Mouse (Mus musculus): ENCODE measurements around the gene Tmem106c. TPM values are rescaled to one million over a fixed set of nuclear protein-coding genes. Genes with fewer than 3 reads are reported as not detected.

Gene Tmem106c
- polyA plus RNA-seq, 1 experiment from 2014 or later, result 33.1 TPM

GRCm38 (mm10) chr15:98019047-98019446, 55.0 kb downstream of the Tmem106c start:
- Histone ChIP-seq H3K9me3 (ENCODE audit: control insufficient read depth, low read length) (no peaks in the 10 kb centered on the region), H3K4me2 (replicated peaks; ENCODE audit: low read depth) (no peak overlapping the region), H3K36me3 (ENCODE audit: control insufficient read depth, insufficient read depth, low read length) (no peaks in the 10 kb centered on the region), H3K27ac (replicated peaks) (no peak overlapping the region), H3K27me3 (ENCODE audit: control insufficient read depth, insufficient read depth, low read length) (no peaks in the 10 kb centered on the region), H3K9ac (ENCODE audit: low read length) (no peak overlapping the region), H3K4me1 (replicated peaks; ENCODE audit: control insufficient read depth, insufficient read depth) (no peaks in the 10 kb centered on the region), H3K4me3 (ENCODE audit: low read depth, low read length) (no peak overlapping the region)
- ATAC-seq (ENCODE audit: low FRiP score, low TSS enrichment), result no peak
- no peak for DNase-seq (ENCODE audit: low spot score)
- TF ChIP-seq CTCF (IDR thresholded peaks at IDR 0.05; ENCODE audit: low read depth) (no peak), EP300 (optimal IDR thresholded peaks at IDR 0.05) (no peak)
- WGBS, result 54% methylated on average over 3 of the region's 3 CpGs

Other genes starting within 250 kb of the Tmem106c start
- 37.0 and 38.3 TPM in 2 replicates for gene Endou, start 232.9 kb upstream of the Tmem106c start, polyA plus RNA-seq (2015; fragmentation: Nextera tagmentation; extraction: Ambion mirVana)
- gene Rapgef3, start 196.2 kb upstream of the Tmem106c start, polyA plus RNA-seq (2015; fragmentation: Nextera tagmentation; extraction: Ambion mirVana), result 3.2 and 4.2 TPM in 2 replicates
- 36.7 and 40.7 TPM in 2 replicates for gene Slc48a1, start 185.7 kb upstream of the Tmem106c start, polyA plus RNA-seq (2015; fragmentation: Nextera tagmentation; extraction: Ambion mirVana)
- 8.0 and 9.4 TPM in 2 replicates for gene Hdac7, start 119.7 kb upstream of the Tmem106c start, polyA plus RNA-seq (2015; fragmentation: Nextera tagmentation; extraction: Ambion mirVana)
- 1.4 and 1.5 TPM in 2 replicates for gene Vdr, start 53.6 kb upstream of the Tmem106c start, polyA plus RNA-seq (2015; fragmentation: Nextera tagmentation; extraction: Ambion mirVana)
- gene Col2a1, start 40.5 kb downstream of the Tmem106c start, polyA plus RNA-seq (2015; fragmentation: Nextera tagmentation; extraction: Ambion mirVana), result 0.05 and 0.21 TPM in 2 replicates
- 15.5 and 16.7 TPM in 2 replicates for gene Pfkm, start 128.4 kb downstream of the Tmem106c start, polyA plus RNA-seq (2015; fragmentation: Nextera tagmentation; extraction: Ambion mirVana)
- gene Senp1, start 129.5 kb downstream of the Tmem106c start, polyA plus RNA-seq (2015; fragmentation: Nextera tagmentation; extraction: Ambion mirVana), result 10.0 and 10.8 TPM in 2 replicates
- gene Asb8, start 201.4 kb downstream of the Tmem106c start, polyA plus RNA-seq (2015; fragmentation: Nextera tagmentation; extraction: Ambion mirVana), result 31.3 and 31.9 TPM in 2 replicates
- gene Ccdc184, start 203.0 kb downstream of the Tmem106c start, polyA plus RNA-seq (2015; fragmentation: Nextera tagmentation; extraction: Ambion mirVana), result 0.92 and 0.95 TPM in 2 replicates
- gene Olfr288, start 231.3 kb downstream of the Tmem106c start, polyA plus RNA-seq (2015; fragmentation: Nextera tagmentation; extraction: Ambion mirVana), result not detected in 2 replicates